Mouse (Mus musculus) lung, embryonic 16.5 days (tissue): ENCODE results near the gene Ephx4. TPM values are rescaled to one million over a fixed set of nuclear protein-coding genes. Genes with fewer than 3 reads are reported as not detected.

Experiments used
- ATAC-seq: fragments of 200-750 bp; cut with Nextera tagmentation; 2 replicates; pipeline ENCODE4 v1.8.0; 2017; ENCODE audit warnings: low read depth, mild to moderate bottlenecking, moderate library complexity
- H3K27ac ChIP-seq: fragments of 300-500 bp; sonication (generic); 2 replicates; pipeline ENCODE4 v1.5.1; 2014; ENCODE audit warnings: mild to moderate bottlenecking, control low read depth, low read length
- H3K27me3 ChIP-seq: fragments of 300-500 bp; sonication (generic); 2 replicates; pipeline ENCODE4 v1.6.1; 2014; ENCODE audit warnings: low read depth, low read length, mixed read lengths; ENCODE audit not compliant: control insufficient read depth, insufficient read depth
- H3K36me3 ChIP-seq: fragments of 300-500 bp; sonication (generic); 2 replicates; pipeline ENCODE4 v1.6.1; 2014; ENCODE audit warnings: low read length; ENCODE audit not compliant: control insufficient read depth, insufficient read depth
- H3K4me1 ChIP-seq: fragments of 300-500 bp; sonication (generic); replicated peaks from 2 replicates; pipeline ENCODE4 v1.6.1; 2014; ENCODE audit warnings: low read length, mixed read lengths; ENCODE audit not compliant: control insufficient read depth, insufficient read depth
- H3K4me2 ChIP-seq: fragments of 300-500 bp; sonication (generic); 2 replicates; pipeline ENCODE4 v1.6.1; 2014; ENCODE audit warnings: low read depth, low read length, control low read depth
- H3K4me3 ChIP-seq: fragments of 300-500 bp; sonication (generic); 2 replicates; pipeline ENCODE4 v1.5.1; 2014; ENCODE audit warnings: mild to moderate bottlenecking, low read length, control low read depth
- H3K9ac ChIP-seq: fragments of 300-500 bp; sonication (generic); 2 replicates; pipeline ENCODE4 v1.6.1; 2014; ENCODE audit warnings: low read length, control low read depth
- H3K9me3 ChIP-seq: fragments of 300-500 bp; sonication (generic); 2 replicates; pipeline ENCODE4 v1.6.1; 2016; ENCODE audit warnings: low read length; ENCODE audit not compliant: control insufficient read depth
- WGBS: fragments of 180-500 bp; shearing (Covaris S2); extraction: QIAGEN DNeasy Blood & Tissue Kit; methylation state at CpG from one replicate; pipeline ENCODE4 v1.1.7; 2014; 5-methylcytosine and 5-hydroxymethylcytosine counted together
- polyA plus RNA-seq: library from polyadenylated mRNA; unstranded; fragments of >200 nt; fragmentation: Nextera tagmentation; extraction: Ambion mirVana; gene quantifications from 2 replicates; pipeline ENCODE4 v1.2.1, GENCODE M21; 2015

The Ephx4 gene
- polyA plus RNA-seq, 1 experiment from 2014 or later, result 1.9 TPM

DNA sequence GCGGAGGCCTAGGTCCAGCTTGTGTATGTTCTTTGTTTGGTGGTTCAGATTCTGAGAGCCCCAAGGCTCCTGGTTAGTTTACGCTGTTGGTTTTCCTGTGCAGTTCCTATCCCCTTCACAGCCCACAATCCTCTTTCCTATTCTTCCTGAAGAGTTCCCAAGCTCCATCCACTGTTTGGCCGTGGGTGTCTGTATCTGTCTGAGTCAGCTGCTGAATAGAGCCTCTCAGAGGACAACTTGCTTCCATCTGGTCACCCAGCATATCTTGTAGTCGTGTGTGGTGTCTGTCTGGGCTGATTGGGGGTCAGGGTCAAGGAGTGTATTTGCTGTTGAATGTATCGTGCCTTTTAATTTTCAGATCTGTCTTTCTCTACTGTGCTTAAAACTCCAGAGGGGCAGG is 39.3 kb downstream of the Ephx4 start:
- no peaks in the 10 kb centered on the region for H3K36me3 ChIP-seq
- H3K9me3 ChIP-seq, result no peaks in the 10 kb centered on the region
- no peak overlapping the region for H3K27ac ChIP-seq
- 78% methylated on average over 5 of the region's 5 CpGs for WGBS
- H3K9ac ChIP-seq, result no peak overlapping the region
- H3K4me2 ChIP-seq, result no peak overlapping the region
- H3K4me1 ChIP-seq, result peaks cover 8% of the 10 kb centered on the region
- H3K27me3 ChIP-seq, result no peaks in the 10 kb centered on the region
- ATAC-seq, result no peak
- H3K4me3 ChIP-seq, result no peak overlapping the region

GRCm38 (mm10) chr5:107444251-107444650 is 41.7 kb downstream of the Ephx4 start:
- no peaks in the 10 kb centered on the region; the same call in 1 of the 2 replicates for H3K4me1 ChIP-seq
- H3K36me3 ChIP-seq, result no peaks in the 10 kb centered on the region
- H3K27ac ChIP-seq, result no peak overlapping the region

GRCm38 (mm10) chr5:107447977-107448376 is 45.4 kb downstream of the Ephx4 start:
- Histone ChIP-seq H3K4me3 (no peak overlapping the region), H3K4me2 (no peak overlapping the region), H3K27me3 (no peaks in the 10 kb centered on the region), H3K36me3 (0 out of 2 replicates have a peak, but pooled peaks cover 3% of the 10 kb centered on the region), H3K27ac (no peak overlapping the region), H3K9ac (no peak overlapping the region), H3K9me3 (no peaks in the 10 kb centered on the region), H3K4me1 (no peaks in the 10 kb centered on the region)
- WGBS, result 66% methylated on average over 4 of the region's 4 CpGs
- no peak for ATAC-seq

More at GRCm38 (mm10) chr5:107444251-107444650, 41.7 kb downstream of the Ephx4 start:
- Histone ChIP-seq H3K4me3 (no peak overlapping the region), H3K4me2 (no peak overlapping the region), H3K27me3 (no peaks in the 10 kb centered on the region), H3K9ac (no peak overlapping the region), H3K9me3 (no peaks in the 10 kb centered on the region)
- no peak for ATAC-seq
- WGBS, result 89% methylated on average over 4 of the region's 4 CpGs

DNA sequence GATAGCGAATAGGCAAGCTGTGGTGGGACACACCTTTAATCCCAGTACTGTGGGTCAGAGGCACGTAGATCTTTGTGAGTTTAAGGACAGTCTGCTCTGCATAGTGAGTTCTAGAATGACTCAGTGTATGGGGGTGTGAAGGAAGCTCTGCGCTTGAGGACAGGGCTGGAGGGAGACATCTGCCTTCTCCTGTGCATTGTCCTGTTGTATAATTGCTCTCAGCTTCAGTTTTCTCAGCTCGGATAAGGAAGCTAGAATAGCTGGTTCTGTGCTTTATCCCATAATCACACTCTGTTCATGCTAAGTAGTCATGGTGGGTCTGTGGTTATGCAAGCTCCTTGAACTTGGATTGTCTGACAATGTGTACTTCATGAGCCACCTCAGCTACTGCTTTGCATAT is 46.2 kb downstream of the Ephx4 start:
- no peak overlapping the region for H3K4me2 ChIP-seq
- H3K27me3 ChIP-seq, result no peaks in the 10 kb centered on the region
- 0 out of 2 replicates have a peak, but pooled peaks cover 3% of the 10 kb centered on the region for H3K36me3 ChIP-seq
- WGBS, result 86% methylated on average over 4 of the region's 4 CpGs
- H3K27ac ChIP-seq, result no peak overlapping the region
- ATAC-seq, result no peak
- no peaks in the 10 kb centered on the region for H3K9me3 ChIP-seq
- no peak overlapping the region for H3K4me3 ChIP-seq
- no peak overlapping the region for H3K9ac ChIP-seq
- no peaks in the 10 kb centered on the region for H3K4me1 ChIP-seq

- WGBS, result 84% methylated on average over 5 of the region's 5 CpGs
- ATAC-seq, result no peak
- no peaks in the 10 kb centered on the region for H3K4me1 ChIP-seq
- no peak overlapping the region for H3K27ac ChIP-seq
- H3K9ac ChIP-seq, result no peak overlapping the region
- no peaks in the 10 kb centered on the region for H3K27me3 ChIP-seq
- H3K9me3 ChIP-seq, result no peaks in the 10 kb centered on the region
- H3K4me2 ChIP-seq, result no peak overlapping the region
- 0 out of 2 replicates have a peak, but pooled peaks cover 3% of the 10 kb centered on the region for H3K36me3 ChIP-seq
- H3K4me3 ChIP-seq, result no peak overlapping the region
Observed at GRCm38 (mm10) chr5:107449620-107450019, 47.1 kb downstream of the Ephx4 start.

GRCm38 (mm10) chr5:107450299-107450698 is 47.8 kb downstream of the Ephx4 start:
- H3K4me1 ChIP-seq, result no peaks in the 10 kb centered on the region
- H3K27me3 ChIP-seq, result no peaks in the 10 kb centered on the region
- H3K36me3 ChIP-seq, result 0 out of 2 replicates have a peak, but pooled peaks cover 3% of the 10 kb centered on the region
- H3K9ac ChIP-seq, result no peak overlapping the region
- no peak for ATAC-seq
- H3K4me3 ChIP-seq, result no peak overlapping the region
- 89% methylated on average over 5 of the region's 5 CpGs for WGBS
- no peak overlapping the region for H3K4me2 ChIP-seq
- H3K9me3 ChIP-seq, result no peaks in the 10 kb centered on the region
- no peak overlapping the region for H3K27ac ChIP-seq

- no peak for ATAC-seq
- Histone ChIP-seq H3K4me1 (no peaks in the 10 kb centered on the region), H3K27me3 (no peaks in the 10 kb centered on the region), H3K9ac (no peak overlapping the region), H3K4me3 (no peak overlapping the region), H3K4me2 (no peak overlapping the region), H3K36me3 (no peaks in the 10 kb centered on the region), H3K9me3 (no peaks in the 10 kb centered on the region), H3K27ac (no peak overlapping the region)
- 84% methylated on average over 4 of the region's 4 CpGs for WGBS
Observed at GRCm38 (mm10) chr5:107462147-107463076, 59.9 kb downstream of the Ephx4 start.

GRCm38 (mm10) chr5:107466501-107466900 is 64.0 kb downstream of the Ephx4 start:
- Histone ChIP-seq H3K9ac (no peak overlapping the region), H3K4me3 (no peak overlapping the region), H3K9me3 (no peaks in the 10 kb centered on the region), H3K4me2 (no peak overlapping the region), H3K27me3 (no peaks in the 10 kb centered on the region), H3K27ac (no peak overlapping the region), H3K36me3 (0 out of 2 replicates have a peak, but pooled peaks cover 4% of the 10 kb centered on the region), H3K4me1 (no peaks in the 10 kb centered on the region)
- WGBS, result 55% methylated on average over 5 of the region's 5 CpGs
- no peak for ATAC-seq

GRCm38 (mm10) chr5:107467098-107467497 is 64.6 kb downstream of the Ephx4 start:
- Histone ChIP-seq H3K9me3 (no peaks in the 10 kb centered on the region), H3K4me1 (no peaks in the 10 kb centered on the region), H3K27me3 (no peaks in the 10 kb centered on the region), H3K4me2 (no peak overlapping the region), H3K9ac (no peak overlapping the region), H3K36me3 (0 out of 2 replicates have a peak, but pooled peaks cover 4% of the 10 kb centered on the region), H3K27ac (no peak overlapping the region), H3K4me3 (no peak overlapping the region)
- ATAC-seq, result no peak
- WGBS, result 85% methylated on average over 4 of the region's 4 CpGs
